Mouse (Mus musculus): Measurements from ENCODE around the gene Aak1.

GRCm38 (mm10) chr6:87001995-87002394 is 152.7 kb downstream of the Aak1 start:
- TF ChIP-seq JUND (conservative IDR thresholded peaks at IDR 0.05; ENCODE audit: low read depth, low read length) (no peak), E2F4 (IDR thresholded peaks at IDR 0.05; ENCODE audit: insufficient replicate concordance, low read depth, low read length) (no peak), CTCF (conservative IDR thresholded peaks at IDR 0.05 in 1 of 2, IDR thresholded peaks at IDR 0.05 in 1 of 2; ENCODE audit: low read depth in 2 of 2, low read length in 2 of 2) (no peak), ZMIZ1 (IDR thresholded peaks at IDR 0.05; ENCODE audit: low read depth, low read length) (no peak), POLR2A (IDR thresholded peaks at IDR 0.05; ENCODE audit: low read depth, low read length) (no peak), CHD1 (IDR thresholded peaks at IDR 0.05; ENCODE audit: low read depth, low read length) (no peak), EP300 (IDR thresholded peaks at IDR 0.05; ENCODE audit: low read length) (no peak), ETS1 (conservative IDR thresholded peaks at IDR 0.05; ENCODE audit: low read depth, low read length) (no peak), MAX (IDR thresholded peaks at IDR 0.05; ENCODE audit: low read length) (no peak), MYC (IDR thresholded peaks at IDR 0.05; ENCODE audit: low read depth, low read length) (no peak), ELF1 (IDR thresholded peaks at IDR 0.05; ENCODE audit: low read depth, low read length) (no peak), NELFE (IDR thresholded peaks at IDR 0.05; ENCODE audit: low read depth, low read length) (no peak), POLR2AphosphoS2 (IDR thresholded peaks at IDR 0.05; ENCODE audit: low read depth, low read length) (no peak), ZNF384 (IDR thresholded peaks at IDR 0.05; ENCODE audit: low read depth, low read length) (no peak)
